Mouse (Mus musculus): ENCODE data around the gene Dyrk3. TPM values are rescaled to one million over a fixed set of nuclear protein-coding genes. Genes with fewer than 3 reads are reported as not detected.
A peak's percentile ranks its signal among the peaks of the same experiment; 100 is the strongest.

Gene Dyrk3
- polyA plus RNA-seq, 1 experiment, result 0.94 TPM

GRCm38 (mm10) chr1:131139102-131140095 lies 1.3 kb upstream of the Dyrk3 start:
- no peak for TF ChIP-seq CTCF (conservative IDR thresholded peaks at IDR 0.05; ENCODE audit: insufficient read depth, insufficient read length, low read depth, low read length)
- TF ChIP-seq POLR2A (IDR thresholded peaks at IDR 0.05; ENCODE audit: low read depth, low read length), result no peak
- WGBS, result 68% methylated on average over 11 of the region's 11 CpGs
- Histone ChIP-seq H3K4me1 (ENCODE audit: control insufficient read depth, insufficient read depth, low read length) (no peaks in the 10 kb centered on the region; the same call in 1 of the 2 replicates), H3K36me3 (ENCODE audit: control insufficient read depth, insufficient read depth, low read length) (no peaks in the 10 kb centered on the region), H3K27me3 (replicated peaks; ENCODE audit: control insufficient read depth, insufficient read depth, low read length) (no peaks in the 10 kb centered on the region), H3K27ac (ENCODE audit: insufficient read depth, low read depth, low read length) (no peak overlapping the region), H3K4me3 (ENCODE audit: insufficient read depth, low read depth, low read length) (no peak overlapping the region)
- DNase-seq, result no peak

GRCm38 (mm10) chr1:131137717-131138118 lies 422 bp downstream of the Dyrk3 start:
- no peaks in the 10 kb centered on the region; the same call in 1 of the 2 replicates for H3K4me1 ChIP-seq (ENCODE audit: control insufficient read depth, insufficient read depth, low read length)
- no peaks in the 10 kb centered on the region for H3K36me3 ChIP-seq (ENCODE audit: control insufficient read depth, insufficient read depth, low read length)
- no peak overlapping the region for H3K27ac ChIP-seq (ENCODE audit: insufficient read depth, low read depth, low read length)
- no peak for TF ChIP-seq POLR2A (IDR thresholded peaks at IDR 0.05; ENCODE audit: low read depth, low read length)
- no peak for TF ChIP-seq CTCF (conservative IDR thresholded peaks at IDR 0.05; ENCODE audit: insufficient read depth, insufficient read length, low read depth, low read length)
- DNase-seq, result no peak
- H3K4me3 ChIP-seq (ENCODE audit: insufficient read depth, low read depth, low read length), result peak overlapping the region; percentile 80
- no peaks in the 10 kb centered on the region for H3K27me3 ChIP-seq (replicated peaks; ENCODE audit: control insufficient read depth, insufficient read depth, low read length)
- 4% methylated on average over 30 of the region's 36 CpGs for WGBS

GRCm38 (mm10) chr1:131137111-131137510 lies 1.0 kb downstream of the Dyrk3 start:
- Histone ChIP-seq H3K36me3 (ENCODE audit: control insufficient read depth, insufficient read depth, low read length) (no peaks in the 10 kb centered on the region), H3K4me1 (ENCODE audit: control insufficient read depth, insufficient read depth, low read length) (no peaks in the 10 kb centered on the region; the same call in 1 of the 2 replicates), H3K27me3 (replicated peaks; ENCODE audit: control insufficient read depth, insufficient read depth, low read length) (no peaks in the 10 kb centered on the region), H3K27ac (ENCODE audit: insufficient read depth, low read depth, low read length) (no peak overlapping the region), H3K4me3 (ENCODE audit: insufficient read depth, low read depth, low read length) (no peak overlapping the region)
- TF ChIP-seq CTCF (conservative IDR thresholded peaks at IDR 0.05; ENCODE audit: insufficient read depth, insufficient read length, low read depth, low read length) (no peak), POLR2A (IDR thresholded peaks at IDR 0.05; ENCODE audit: low read depth, low read length) (no peak)
- no peak for DNase-seq
- 59% methylated on average over 5 of the region's 5 CpGs for WGBS

- H3K27me3 ChIP-seq (replicated peaks; ENCODE audit: control insufficient read depth, insufficient read depth, low read length), result no peaks in the 10 kb centered on the region
- 73% methylated on average over 10 of the region's 10 CpGs for WGBS
- H3K27ac ChIP-seq (ENCODE audit: insufficient read depth, low read depth, low read length), result no peak overlapping the region
- no peaks in the 10 kb centered on the region; the same call in 1 of the 2 replicates for H3K4me1 ChIP-seq (ENCODE audit: control insufficient read depth, insufficient read depth, low read length)
- no peak for DNase-seq
- H3K36me3 ChIP-seq (ENCODE audit: control insufficient read depth, insufficient read depth, low read length), result no peaks in the 10 kb centered on the region
- TF ChIP-seq POLR2A (IDR thresholded peaks at IDR 0.05; ENCODE audit: low read depth, low read length) (no peak), CTCF (conservative IDR thresholded peaks at IDR 0.05; ENCODE audit: insufficient read depth, insufficient read length, low read depth, low read length) (no peak)
- H3K4me3 ChIP-seq (ENCODE audit: insufficient read depth, low read depth, low read length), result no peak overlapping the region
Measured at GRCm38 (mm10) chr1:131135960-131136629, 2.0 kb downstream of the Dyrk3 start.

- DNase-seq, result peak; percentile 78
- 38% methylated on average over 8 of the region's 8 CpGs for WGBS
- TF ChIP-seq CTCF (conservative IDR thresholded peaks at IDR 0.05; ENCODE audit: insufficient read depth, insufficient read length, low read depth, low read length), result no peak
- no peak for TF ChIP-seq POLR2A (IDR thresholded peaks at IDR 0.05; ENCODE audit: low read depth, low read length)
- Histone ChIP-seq H3K27me3 (replicated peaks; ENCODE audit: control insufficient read depth, insufficient read depth, low read length) (no peaks in the 10 kb centered on the region), H3K4me1 (ENCODE audit: control insufficient read depth, insufficient read depth, low read length) (no peaks in the 10 kb centered on the region; the same call in 1 of the 2 replicates), H3K4me3 (ENCODE audit: insufficient read depth, low read depth, low read length) (no peak overlapping the region), H3K27ac (ENCODE audit: insufficient read depth, low read depth, low read length) (no peak overlapping the region), H3K36me3 (ENCODE audit: control insufficient read depth, insufficient read depth, low read length) (no peaks in the 10 kb centered on the region)
Measured at GRCm38 (mm10) chr1:131134942-131135522, 3.1 kb downstream of the Dyrk3 start.

- Histone ChIP-seq H3K27me3 (replicated peaks; ENCODE audit: control insufficient read depth, insufficient read depth, low read length) (no peaks in the 10 kb centered on the region), H3K27ac (ENCODE audit: insufficient read depth, low read depth, low read length) (no peak overlapping the region), H3K4me3 (ENCODE audit: insufficient read depth, low read depth, low read length) (no peak overlapping the region), H3K36me3 (ENCODE audit: control insufficient read depth, insufficient read depth, low read length) (no peaks in the 10 kb centered on the region), H3K4me1 (ENCODE audit: control insufficient read depth, insufficient read depth, low read length) (no peaks in the 10 kb centered on the region; the same call in 1 of the 2 replicates)
- 62% methylated on average over 6 of the region's 6 CpGs for WGBS
- no peak for DNase-seq
- TF ChIP-seq POLR2A (IDR thresholded peaks at IDR 0.05; ENCODE audit: low read depth, low read length) (no peak), CTCF (conservative IDR thresholded peaks at IDR 0.05; ENCODE audit: insufficient read depth, insufficient read length, low read depth, low read length) (no peak)
Measured at GRCm38 (mm10) chr1:131134231-131134630, 3.9 kb downstream of the Dyrk3 start.
